Mouse (Mus musculus) intestine, embryonic 14.5 days (tissue): ENCODE data around the gene Armc9. TPM values are rescaled to one million over a fixed set of nuclear protein-coding genes. Genes with fewer than 3 reads are reported as not detected.

Experiments used
- ATAC-seq: fragments of 200-750 bp; cut with Nextera tagmentation; replicated peaks from 2 replicates; pipeline ENCODE4 v1.8.0; 2017; ENCODE audit warnings: low read depth, moderate number of reproducible peaks, moderate TSS enrichment, moderate library complexity; ENCODE audit not compliant: low FRiP score, low TSS enrichment
- DNase-seq: peaks from one replicate; pipeline ENCODE4 v3.0.0-alpha.2; 2018; ENCODE audit warnings: low spot score
- H3K27ac ChIP-seq: fragments of 300-500 bp; sonication (generic); 2 replicates; pipeline ENCODE4 v1.5.1; 2014; ENCODE audit warnings: low read depth, mild to moderate bottlenecking, control low read depth
- H3K27me3 ChIP-seq: fragments of 300-500 bp; sonication (generic); replicated peaks from 2 replicates; pipeline ENCODE4 v1.6.1; 2014; ENCODE audit warnings: low read length, control low read depth; ENCODE audit not compliant: control insufficient read depth, insufficient read depth
- H3K36me3 ChIP-seq: fragments of 300-500 bp; sonication (generic); 2 replicates; pipeline ENCODE4 v1.6.1; 2014; ENCODE audit warnings: low read length, control low read depth; ENCODE audit not compliant: control insufficient read depth, insufficient read depth
- H3K4me1 ChIP-seq: fragments of 300-500 bp; sonication (generic); replicated peaks from 2 replicates; pipeline ENCODE4 v1.6.1; 2014; ENCODE audit warnings: low read length, control low read depth, mixed read lengths; ENCODE audit not compliant: control insufficient read depth, insufficient read depth
- H3K4me2 ChIP-seq: fragments of 300-500 bp; sonication (generic); 2 replicates; pipeline ENCODE4 v1.6.1; 2014; ENCODE audit warnings: low read length
- H3K4me3 ChIP-seq: fragments of 300-500 bp; sonication (generic); 2 replicates; pipeline ENCODE4 v1.5.1; 2014; ENCODE audit warnings: low read depth, low read length, control low read depth, mixed read lengths
- H3K9ac ChIP-seq: fragments of 300-500 bp; sonication (generic); 2 replicates; pipeline ENCODE4 v1.6.1; 2014; ENCODE audit warnings: mild to moderate bottlenecking, low read length
- H3K9me3 ChIP-seq: fragments of 300-500 bp; sonication (generic); 2 replicates; pipeline ENCODE4 v1.6.1; 2016; ENCODE audit warnings: low read length, control low read depth; ENCODE audit not compliant: control insufficient read depth
- WGBS: fragments of 180-500 bp; shearing (Covaris S2); extraction: QIAGEN DNeasy Blood & Tissue Kit; methylation state at CpG from one replicate; pipeline ENCODE4 v1.1.7; 2014; 5-methylcytosine and 5-hydroxymethylcytosine counted together
- polyA plus RNA-seq: library from polyadenylated mRNA; unstranded; fragments of >200 nt; fragmentation: Nextera tagmentation; extraction: Ambion mirVana; gene quantifications from 2 replicates; pipeline ENCODE4 v1.2.1, GENCODE M21; 2014

Armc9 gene
- polyA plus RNA-seq, 1 experiment from 2014 or later: 19.1 TPM

DNA sequence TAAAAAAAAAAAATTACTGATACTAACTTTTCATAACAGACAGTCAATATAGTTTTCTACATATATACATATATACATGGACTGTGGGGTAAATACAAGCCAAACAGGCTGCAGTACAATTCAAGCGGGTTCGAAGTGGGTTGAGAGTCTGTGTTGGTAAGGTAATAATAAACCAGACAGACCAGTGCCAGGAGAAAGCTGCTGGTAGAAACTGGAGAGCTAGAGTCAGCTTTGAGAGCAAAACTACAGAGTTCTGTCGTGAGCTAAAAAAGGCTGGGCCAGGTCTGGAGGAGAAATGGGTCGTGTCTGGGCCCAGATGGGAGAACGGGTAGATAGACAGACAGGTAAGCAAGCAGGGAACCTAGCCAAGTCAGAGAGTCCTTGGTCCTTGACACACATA, 129.5 kb downstream of the Armc9 start:
- no peak for ATAC-seq
- Histone ChIP-seq H3K4me2 (no peak overlapping the region), H3K27me3 (no peaks in the 10 kb centered on the region), H3K27ac (no peak overlapping the region), H3K36me3 (no peaks in the 10 kb centered on the region), H3K4me1 (no peaks in the 10 kb centered on the region), H3K4me3 (no peak overlapping the region), H3K9ac (no peak overlapping the region), H3K9me3 (no peaks in the 10 kb centered on the region)
- WGBS: 86% methylated on average over 5 of the region's 5 CpGs
- no peak for DNase-seq

DNA sequence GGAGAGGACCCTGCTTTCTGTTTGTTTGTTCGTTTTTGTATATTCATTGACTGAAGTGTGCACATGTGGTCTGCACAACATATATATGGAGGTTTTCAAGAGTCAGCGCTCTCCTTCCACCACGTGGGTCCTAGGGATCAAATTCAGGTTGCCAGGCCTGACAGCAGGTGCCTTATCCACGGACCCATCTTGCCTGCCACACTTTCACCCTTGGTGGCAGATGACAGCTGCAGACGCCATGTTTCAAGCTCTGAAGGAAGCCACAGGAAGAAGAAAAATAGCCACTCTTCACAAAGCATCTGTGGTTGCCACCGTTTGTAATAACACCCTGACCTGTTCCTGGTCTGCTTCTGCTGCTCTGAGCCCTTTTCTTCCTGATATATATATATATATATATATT, 130.7 kb downstream of the Armc9 start:
- H3K4me3 ChIP-seq: no peak overlapping the region
- no peaks in the 10 kb centered on the region for H3K9me3 ChIP-seq
- no peak overlapping the region for H3K9ac ChIP-seq
- H3K4me1 ChIP-seq: no peaks in the 10 kb centered on the region
- ATAC-seq: no peak
- no peaks in the 10 kb centered on the region for H3K36me3 ChIP-seq
- DNase-seq: no peak
- H3K27ac ChIP-seq: no peak overlapping the region
- 76% methylated on average over 6 of the region's 6 CpGs for WGBS
- no peak overlapping the region for H3K4me2 ChIP-seq
- H3K27me3 ChIP-seq: no peaks in the 10 kb centered on the region

DNA sequence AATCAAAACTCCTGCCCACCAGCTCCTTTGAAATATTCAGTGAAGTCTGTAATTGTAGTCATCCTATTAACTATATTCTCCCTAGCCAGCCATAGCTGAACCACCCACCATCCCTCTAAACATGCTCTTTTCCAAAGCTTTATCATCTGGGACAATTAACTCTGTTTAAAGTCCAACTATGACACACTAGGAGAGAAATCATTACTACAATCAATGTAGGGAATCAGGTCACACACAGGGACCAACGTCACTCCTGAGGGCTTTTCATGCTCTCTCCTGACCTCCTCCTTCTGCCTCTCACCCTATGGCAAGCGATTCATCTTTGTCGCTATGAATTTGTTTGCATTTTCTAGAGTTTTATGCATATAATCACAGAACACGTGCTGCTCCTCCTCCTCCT, 132.9 kb downstream of the Armc9 start:
- DNase-seq: no peak
- no peak; the same call in 1 of the 2 replicates for ATAC-seq
- WGBS: 73% methylated on average over 4 of the region's 4 CpGs

DNA sequence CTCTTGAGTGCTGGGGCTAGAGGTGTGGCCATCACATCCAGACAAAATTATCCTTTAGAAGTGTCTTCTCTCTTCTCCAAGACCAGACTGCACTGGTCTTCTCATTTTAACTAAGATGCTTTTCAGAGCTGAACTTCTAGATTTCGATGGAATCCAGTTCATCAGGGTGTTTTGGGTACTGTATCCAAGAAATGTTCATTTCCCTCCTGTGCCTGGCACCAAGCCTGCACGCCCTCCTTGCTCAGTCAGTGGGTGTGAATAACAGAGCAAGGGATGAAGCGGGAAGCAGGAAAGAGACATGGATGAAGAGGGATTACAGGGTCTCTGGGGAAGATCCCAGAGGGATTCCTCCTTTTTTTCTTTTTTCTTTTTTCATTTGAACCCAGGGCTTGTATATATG, 135.9 kb downstream of the Armc9 start:
- Histone ChIP-seq H3K4me3 (no peak overlapping the region), H3K9me3 (no peaks in the 10 kb centered on the region), H3K4me2 (no peak overlapping the region), H3K4me1 (no peaks in the 10 kb centered on the region), H3K9ac (no peak overlapping the region), H3K27ac (no peak overlapping the region), H3K27me3 (no peaks in the 10 kb centered on the region), H3K36me3 (no peaks in the 10 kb centered on the region)
- DNase-seq: no peak
- no peak for ATAC-seq
- 54% methylated on average over 3 of the region's 3 CpGs for WGBS

More for the DNA sequence above, 132.9 kb downstream of the Armc9 start:
- no peak overlapping the region for H3K27ac ChIP-seq
- no peaks in the 10 kb centered on the region for H3K4me1 ChIP-seq
- H3K4me3 ChIP-seq: no peak overlapping the region
- H3K4me2 ChIP-seq: no peak overlapping the region
- no peaks in the 10 kb centered on the region for H3K36me3 ChIP-seq
- H3K9me3 ChIP-seq: no peaks in the 10 kb centered on the region
- H3K27me3 ChIP-seq: no peaks in the 10 kb centered on the region
- no peak overlapping the region for H3K9ac ChIP-seq

DNA sequence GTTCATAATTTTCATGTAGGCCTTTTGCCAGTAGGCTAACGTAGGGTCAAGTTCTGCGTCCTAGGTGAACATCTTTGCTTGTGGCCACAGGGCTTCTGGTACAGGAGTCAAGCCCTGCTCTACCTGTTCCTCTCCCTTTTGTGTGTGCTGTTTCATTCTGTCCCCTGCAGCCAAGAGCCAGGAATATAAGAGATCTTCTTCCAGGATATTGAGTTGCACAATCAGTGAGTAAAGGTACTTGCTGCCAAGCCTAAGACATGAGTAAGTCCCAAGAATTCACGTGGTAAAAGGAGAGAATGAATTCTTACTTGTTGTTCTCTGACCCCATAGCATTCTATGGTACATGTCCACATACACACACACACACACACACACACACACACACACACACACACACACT, 138.5 kb downstream of the Armc9 start:
- Histone ChIP-seq H3K9ac (no peak overlapping the region), H3K4me3 (no peak overlapping the region), H3K9me3 (no peaks in the 10 kb centered on the region), H3K4me2 (no peak overlapping the region), H3K36me3 (no peaks in the 10 kb centered on the region), H3K27ac (no peak overlapping the region), H3K4me1 (no peaks in the 10 kb centered on the region), H3K27me3 (no peaks in the 10 kb centered on the region)
- DNase-seq: no peak
- WGBS: 86% methylated on average over 3 of the region's 3 CpGs
- ATAC-seq: no peak

DNA sequence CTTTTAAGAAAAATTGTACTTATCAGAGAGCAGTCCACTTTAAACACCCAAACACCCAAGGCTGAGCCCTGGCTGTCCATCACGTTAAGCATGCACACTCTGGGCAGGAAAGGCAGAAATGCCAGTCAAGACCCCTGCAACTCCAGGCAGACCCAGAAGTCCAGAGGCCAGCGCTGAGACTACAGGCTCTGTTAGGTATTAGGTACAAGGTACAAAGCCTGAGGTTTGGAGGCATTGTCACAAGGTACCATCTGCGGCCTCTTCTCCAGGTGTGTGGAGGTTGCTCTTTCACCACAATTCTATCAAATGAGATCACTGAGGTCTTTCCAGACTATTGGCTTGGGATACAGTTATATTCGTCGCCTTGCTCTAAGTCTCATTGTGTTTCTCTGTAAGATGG, 139.3 kb downstream of the Armc9 start:
- H3K4me1 ChIP-seq: no peaks in the 10 kb centered on the region
- ATAC-seq (no peak), DNase-seq (no peak)
- no peak overlapping the region for H3K9ac ChIP-seq
- H3K4me2 ChIP-seq: no peak overlapping the region
- no peaks in the 10 kb centered on the region for H3K9me3 ChIP-seq
- no peak overlapping the region for H3K27ac ChIP-seq
- no peak overlapping the region for H3K4me3 ChIP-seq
- WGBS: 84% methylated on average over 5 of the region's 5 CpGs
- no peaks in the 10 kb centered on the region for H3K27me3 ChIP-seq
- no peaks in the 10 kb centered on the region for H3K36me3 ChIP-seq

DNA sequence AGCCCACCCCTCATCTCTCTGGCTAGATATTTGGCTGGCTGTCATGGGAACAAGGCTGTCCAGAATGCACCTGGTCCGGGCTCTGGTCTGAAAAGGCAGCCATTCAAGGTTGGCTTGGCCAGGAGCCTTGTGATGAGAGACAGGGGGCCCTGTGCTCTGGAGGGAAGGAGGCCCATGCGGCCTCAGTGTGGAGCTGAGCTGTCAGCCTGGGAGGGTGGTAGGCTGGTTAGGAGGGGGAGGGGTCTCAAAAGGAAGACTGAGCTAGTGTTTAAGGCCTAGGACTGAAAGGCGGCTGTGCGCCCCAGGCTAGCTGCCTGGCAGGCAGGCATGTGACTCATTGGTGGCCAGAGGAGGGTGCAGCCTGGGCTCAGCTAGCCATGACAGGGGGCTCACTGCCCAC, 139.9 kb downstream of the Armc9 start:
- no peak overlapping the region for H3K9ac ChIP-seq
- 44% methylated on average over 4 of the region's 4 CpGs for WGBS
- DNase-seq (no peak), ATAC-seq (no peak)
- H3K4me3 ChIP-seq: no peak overlapping the region
- no peak overlapping the region for H3K4me2 ChIP-seq
- no peak overlapping the region for H3K27ac ChIP-seq
- H3K36me3 ChIP-seq: no peaks in the 10 kb centered on the region
- H3K27me3 ChIP-seq: no peaks in the 10 kb centered on the region
- no peaks in the 10 kb centered on the region for H3K4me1 ChIP-seq
- no peaks in the 10 kb centered on the region for H3K9me3 ChIP-seq

DNA sequence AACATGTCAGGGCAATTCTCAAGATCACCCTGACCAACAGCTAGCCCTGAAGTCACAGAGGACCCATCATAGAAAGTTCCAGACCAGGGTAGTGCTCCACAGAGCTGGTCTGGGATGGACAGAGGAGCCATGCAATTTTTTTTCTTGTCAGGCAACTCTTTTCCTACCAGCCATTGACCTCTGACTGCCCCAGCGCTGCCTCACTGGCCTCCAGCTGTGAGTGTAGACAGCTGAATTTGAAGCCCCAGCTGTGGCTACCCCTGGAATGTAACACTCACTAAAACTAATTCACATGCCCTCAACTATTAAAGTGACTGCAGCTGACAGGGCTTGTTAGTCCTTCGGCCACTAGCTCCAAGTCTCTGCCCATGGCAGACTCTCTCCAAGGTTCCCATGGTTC, 145.5 kb downstream of the Armc9 start:
- DNase-seq (no peak), ATAC-seq (no peak)
- H3K27me3 ChIP-seq: peaks cover 21% of the 10 kb centered on the region
- 43% methylated on average over 2 of the region's 2 CpGs for WGBS
- no peaks in the 10 kb centered on the region for H3K9me3 ChIP-seq
- H3K4me2 ChIP-seq: no peak overlapping the region
- H3K4me3 ChIP-seq: no peak overlapping the region
- no peak overlapping the region for H3K9ac ChIP-seq
- no peak overlapping the region for H3K27ac ChIP-seq
- no peaks in the 10 kb centered on the region for H3K36me3 ChIP-seq
- 0 out of 2 replicates have a peak, but pooled peaks cover 2% of the 10 kb centered on the region for H3K4me1 ChIP-seq

DNA sequence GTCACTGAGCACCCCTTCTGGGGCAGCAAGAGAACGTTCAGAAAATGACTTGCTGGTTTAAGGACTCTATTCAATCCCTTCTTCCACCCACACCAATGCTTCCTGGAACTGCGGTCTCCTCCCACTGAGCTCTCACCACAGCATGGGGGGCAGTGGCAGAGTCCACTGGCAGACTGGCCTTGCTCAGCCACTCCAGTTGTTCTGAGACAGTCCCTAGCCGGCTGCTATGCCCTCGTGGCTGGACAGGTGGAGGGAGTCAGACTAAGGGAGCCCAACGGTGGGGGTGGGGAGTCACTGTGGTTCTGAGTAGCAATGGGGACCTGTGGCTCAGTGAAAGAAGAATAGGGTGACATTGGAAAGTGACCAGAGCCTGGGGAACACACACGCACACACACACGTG, 146.2 kb downstream of the Armc9 start:
- Histone ChIP-seq H3K9ac (no peak overlapping the region), H3K4me2 (no peak overlapping the region), H3K27ac (no peak overlapping the region), H3K9me3 (no peaks in the 10 kb centered on the region), H3K27me3 (peaks cover 21% of the 10 kb centered on the region), H3K4me1 (0 out of 2 replicates have a peak, but pooled peaks cover 2% of the 10 kb centered on the region), H3K4me3 (no peak overlapping the region), H3K36me3 (no peaks in the 10 kb centered on the region)
- 55% methylated on average over 7 of the region's 7 CpGs for WGBS
- no peak for ATAC-seq
- DNase-seq: no peak
